In genomic region chr14:12139643-12140481, GRCm38 (mm10) we compare ENCODE assay signal across 7 mouse cellular contexts.
A peak's percentile ranks its signal among the peaks of the same experiment; 100 is the strongest.
DNase-seq lines count a peak whose midpoint lies in the region; ATAC-seq lines count a peak whose summit lies in the region.

No protein-coding gene starts in this region.

- H3K27me3 ChIP-seq in forebrain, embryonic 12.5 days: no peaks in the 10 kb centered on the region
- H3K27me3 ChIP-seq in hindbrain, embryonic 15.5 days: no peaks in the 10 kb centered on the region
- no peaks in the 10 kb centered on the region for H3K27me3 ChIP-seq in splenic B cell, adult 2 months (ENCODE audit: control insufficient read depth, insufficient read depth, low read length, poor library complexity, severe bottlenecking)

- H3K4me2 ChIP-seq in forebrain, embryonic 12.5 days: no peak overlapping the region
- peak overlapping the region; percentile 40 for H3K4me2 ChIP-seq in hindbrain, embryonic 15.5 days

- H3K36me3 ChIP-seq in forebrain, embryonic 12.5 days (replicated peaks): no peaks in the 10 kb centered on the region
- H3K36me3 ChIP-seq in hindbrain, embryonic 15.5 days: no peaks in the 10 kb centered on the region
- no peaks in the 10 kb centered on the region for H3K36me3 ChIP-seq in splenic B cell, adult 2 months (ENCODE audit: control insufficient read depth, insufficient read depth, low read length, poor library complexity, severe bottlenecking)

- ATAC-seq in forebrain, embryonic 12.5 days (ENCODE audit: low FRiP score): peak; percentile 69
- ATAC-seq in hindbrain, embryonic 15.5 days (ENCODE audit: low FRiP score, low read depth): peak; percentile 84

- H3K27ac ChIP-seq in forebrain, embryonic 12.5 days: no peak overlapping the region
- no peak overlapping the region for H3K27ac ChIP-seq in hindbrain, embryonic 15.5 days (replicated peaks)

- no peaks in the 10 kb centered on the region for H3K9me3 ChIP-seq in forebrain, embryonic 12.5 days
- H3K9me3 ChIP-seq in hindbrain, embryonic 15.5 days: no peaks in the 10 kb centered on the region

- no peak overlapping the region for H3K9ac ChIP-seq in forebrain, embryonic 12.5 days
- no peak overlapping the region for H3K9ac ChIP-seq in hindbrain, embryonic 15.5 days

- WGBS in forebrain, embryonic 12.5 days: 49% methylated on average over 18 of the region's 18 CpGs
- 39% methylated on average over 18 of the region's 18 CpGs for WGBS in hindbrain, embryonic 15.5 days

- peak; percentile 58 for DNase-seq in Muller cell, postnatal 12 days (ENCODE audit: inconsistent ontology term)
- DNase-seq in c-Kit-positive CD71-negative TER-119-negative erythroid progenitor cells, embryonic 14.5 days (ENCODE audit: low read depth): peak; percentile 13
- DNase-seq in layer of hippocampus, postnatal 36 days: peak; percentile 26 to 29
- peak; percentile 83 for DNase-seq in mesoderm, embryonic 11.5 days (ENCODE audit: low read depth, low spot score)
- DNase-seq in splenic B cell, adult 2 months (ENCODE audit: low read depth, low spot score): peak; percentile 6

- H3K4me1 ChIP-seq in forebrain, embryonic 12.5 days: peaks cover 22% of the 10 kb centered on the region
- peaks cover 21% of the 10 kb centered on the region for H3K4me1 ChIP-seq in hindbrain, embryonic 15.5 days (replicated peaks)

- H3K4me3 ChIP-seq in forebrain, embryonic 12.5 days (replicated peaks): no peak overlapping the region
- H3K4me3 ChIP-seq in hindbrain, embryonic 15.5 days: no peak overlapping the region

Comparison
In these comparisons a context has a peak if more than half of its experiments do, and no peak if none do; other contexts are left out.
1. DNase-seq: peak in every context shown above with its lines; median percentile 83 in mesoderm, embryonic 11.5 days; 58 in Muller cell, postnatal 12 days; 28 in layer of hippocampus, postnatal 36 days; 13 in c-Kit-positive CD71-negative TER-119-negative erythroid progenitor cells, embryonic 14.5 days; 6 in splenic B cell, adult 2 months.